Mouse (Mus musculus) myocyte (in vitro differentiated cells): ENCODE measurements around the gene Clmn.

Source experiments
- E2F4 ChIP-seq: IDR thresholded peaks from one replicate; pipeline ENCODE4 v1.6.1; 2011; ENCODE audit warnings: mild to moderate bottlenecking, control low read depth, moderate library complexity; ENCODE audit not compliant: insufficient read depth
- POLR2A ChIP-seq: IDR thresholded peaks from one replicate; pipeline ENCODE4 v1.6.1; 2011; ENCODE audit warnings: low read depth, mild to moderate bottlenecking, control low read depth, moderate library complexity; ENCODE audit not compliant: insufficient read length
- POLR2AphosphoS2 ChIP-seq: IDR thresholded peaks from one replicate; pipeline ENCODE4 v1.6.1; 2011; ENCODE audit warnings: low read depth, control low read depth; ENCODE audit not compliant: insufficient read length
- TCF3 ChIP-seq: IDR thresholded peaks from one replicate; pipeline ENCODE4 v1.6.1; 2011; ENCODE audit warnings: low read depth, control low read depth; ENCODE audit not compliant: insufficient read length

GRCm38 (mm10) chr12:104769201-104769785 lies 95.6 kb downstream of the Clmn start:
- TF ChIP-seq POLR2A (no peak), POLR2AphosphoS2 (no peak), E2F4 (no peak), TCF3 (no peak)
